Mouse (Mus musculus): ENCODE measurements around the gene Gsg1l. TPM values are rescaled to one million over a fixed set of nuclear protein-coding genes. Genes with fewer than 3 reads are reported as not detected.

Gene Gsg1l
- total RNA-seq, 2 experiments from 2014 or later, result 15.5 to 18.8 TPM

DNA sequence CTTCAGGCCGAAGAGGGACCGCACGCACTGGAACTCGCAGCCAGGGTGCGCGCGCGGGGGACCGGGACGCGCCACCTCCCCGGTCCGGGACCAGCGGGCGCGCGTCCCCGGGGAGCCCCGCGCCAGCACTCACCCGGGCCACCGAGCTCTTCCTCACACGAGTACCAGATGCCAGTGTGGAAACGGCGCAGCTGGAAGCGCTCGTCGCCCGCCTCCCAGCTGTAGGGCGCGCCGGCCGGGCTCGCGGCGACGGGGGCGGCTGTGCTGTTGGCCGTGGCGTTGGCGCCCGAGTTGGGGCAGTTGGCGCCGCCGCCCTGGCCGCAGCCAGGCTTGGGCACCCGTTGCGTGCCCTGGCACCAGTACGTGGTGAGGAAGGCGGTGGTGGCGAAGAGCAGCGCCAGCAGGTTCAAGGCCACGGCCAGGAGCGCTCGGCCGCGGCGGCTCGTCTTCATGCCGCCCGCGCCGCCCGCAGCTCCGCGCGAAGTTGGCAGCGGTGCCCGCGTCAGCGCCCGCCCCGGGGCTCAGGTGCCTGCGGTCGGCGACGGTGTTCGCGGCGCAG is 405 bp downstream of the Gsg1l start:
- DNase-seq (ENCODE audit: low spot score in 2 of 2), result peak; percentile 33 to 62

GRCm38 (mm10) chr7:126080949-126081654 is 1.1 kb downstream of the Gsg1l start:
- no peak for DNase-seq (ENCODE audit: low spot score in 2 of 2)

DNA sequence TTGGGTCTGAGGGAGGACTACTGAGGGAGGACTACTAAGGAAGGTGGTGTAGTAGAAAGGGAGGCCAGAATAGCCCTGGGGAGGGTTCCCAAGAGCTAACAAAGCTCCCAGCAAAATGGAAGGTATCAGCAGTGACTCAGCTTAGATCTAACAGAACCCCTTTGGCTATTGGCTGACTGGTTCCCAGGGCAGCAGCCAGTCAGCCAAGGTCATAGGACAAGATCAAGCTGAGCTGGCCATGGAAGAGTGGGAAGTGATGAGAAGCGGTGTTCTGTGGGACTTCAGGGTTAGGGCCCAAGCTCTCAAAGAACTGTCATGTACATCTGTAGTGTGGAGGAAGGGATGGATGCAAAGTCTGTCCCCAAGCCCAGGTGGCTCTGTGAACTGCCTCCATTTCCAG is 5.3 kb downstream of the Gsg1l start:
- DNase-seq (ENCODE audit: low spot score in 2 of 2), result no peak

DNA sequence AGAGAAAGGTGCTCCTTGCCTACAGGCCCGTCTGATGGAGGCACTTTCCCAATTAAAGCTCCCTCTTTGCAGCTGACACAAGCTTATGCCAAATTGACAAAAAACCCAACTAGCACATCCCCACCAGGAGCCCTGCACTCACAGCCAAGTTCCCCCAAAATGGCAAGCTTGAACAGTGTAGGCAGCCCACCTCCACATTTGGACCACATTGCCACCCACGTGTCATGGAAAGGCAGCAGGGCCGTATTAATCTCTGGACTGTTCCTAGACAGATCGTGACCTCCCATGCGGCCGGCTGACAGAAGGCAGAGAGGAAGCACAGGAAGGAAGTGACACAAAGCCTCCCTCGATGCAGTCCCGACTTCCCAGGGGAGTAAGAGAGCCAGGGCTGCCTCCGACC is 7.2 kb downstream of the Gsg1l start:
- DNase-seq (ENCODE audit: low spot score in 2 of 2), result no peak

- no peak for DNase-seq (ENCODE audit: low spot score in 2 of 2)
These were observed 11.9 kb downstream of the Gsg1l start for GRCm38 (mm10) chr7:126070321-126070720.

- peak; percentile 68 to 75 for DNase-seq (ENCODE audit: low spot score in 2 of 2)
These were observed 15.4 kb downstream of the Gsg1l start for GRCm38 (mm10) chr7:126066777-126067176.

DNA sequence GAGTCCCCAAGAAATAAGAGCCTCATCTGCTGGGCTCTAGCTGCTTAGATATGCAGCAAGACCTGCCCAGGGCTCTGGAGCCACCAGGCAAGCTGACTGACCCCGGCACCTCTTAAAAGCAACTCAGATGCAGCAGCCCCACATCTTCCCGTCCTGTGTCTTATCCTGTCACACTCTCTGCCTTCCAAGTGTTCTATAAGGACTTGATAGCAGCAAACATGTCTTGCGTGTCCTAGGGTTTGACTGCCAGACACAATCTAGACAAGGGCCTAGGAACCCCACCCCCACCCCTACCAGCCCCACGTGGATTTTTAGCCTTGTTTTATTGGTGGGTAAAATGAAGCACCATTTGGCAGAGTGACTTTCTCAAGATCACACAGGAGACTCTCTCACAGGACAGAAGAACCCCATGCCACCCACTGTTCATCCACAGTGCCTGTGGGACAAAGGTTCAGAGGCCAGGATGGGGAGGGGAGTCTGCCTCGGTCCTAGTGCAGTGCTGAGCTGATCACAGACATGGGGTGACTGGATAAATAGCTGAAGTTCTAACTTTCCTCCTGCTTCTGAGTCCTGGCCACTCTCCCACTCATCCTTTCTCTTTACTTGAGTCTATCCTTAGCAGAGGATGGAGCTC is 16.9 kb downstream of the Gsg1l start:
- no peak for DNase-seq (ENCODE audit: low spot score in 2 of 2)

GRCm38 (mm10) chr7:126062228-126062627 is 20.0 kb downstream of the Gsg1l start:
- no peak for DNase-seq (ENCODE audit: low spot score in 2 of 2)

DNA sequence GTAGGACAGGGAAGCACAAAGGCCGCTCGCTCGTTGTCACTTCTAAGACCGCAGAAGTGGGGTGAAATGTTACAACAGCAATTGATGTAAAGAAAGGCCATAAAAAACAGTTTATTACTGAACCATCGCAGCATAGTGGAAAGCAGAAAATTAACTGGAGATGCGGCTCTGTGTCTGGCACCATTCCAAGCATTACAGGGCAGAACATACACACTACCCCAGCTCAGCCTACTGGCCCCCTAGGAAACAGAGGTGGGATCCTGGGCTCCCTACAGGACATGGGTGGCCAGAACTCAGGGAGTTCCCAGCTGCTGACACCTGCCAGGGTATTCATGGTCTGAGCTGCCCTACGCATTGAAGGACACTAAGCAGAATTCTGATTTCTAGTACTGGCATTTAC is 23.3 kb downstream of the Gsg1l start:
- no peak for DNase-seq (ENCODE audit: low spot score in 2 of 2)

DNA sequence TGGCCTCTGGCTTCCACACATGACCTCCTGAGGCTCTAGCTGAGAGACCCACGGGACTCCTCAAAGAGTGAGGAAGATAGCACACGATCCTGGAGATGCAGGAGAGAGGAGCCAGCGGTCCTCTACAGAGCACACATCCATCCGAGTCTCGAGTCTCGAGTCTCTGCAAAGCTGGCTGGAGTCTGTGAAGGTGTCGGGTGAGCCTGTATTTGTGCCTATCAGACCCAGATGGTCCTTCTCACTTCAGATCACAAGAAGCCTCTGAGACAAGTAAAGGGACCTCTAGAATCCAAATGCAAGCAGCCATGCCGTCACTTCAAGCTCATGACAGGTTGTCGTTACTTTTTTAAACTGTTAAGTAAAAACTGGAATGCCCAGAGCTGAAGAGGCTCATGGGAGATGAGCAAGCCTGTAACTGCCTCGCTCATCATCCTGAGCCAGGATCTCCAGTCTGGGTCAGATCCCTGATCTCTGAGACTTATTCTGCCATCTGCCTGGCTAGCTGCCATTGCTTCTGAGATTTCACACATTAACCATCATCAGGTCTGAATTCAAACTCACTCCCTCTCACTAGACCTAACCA is 24.8 kb downstream of the Gsg1l start:
- no peak for DNase-seq (ENCODE audit: low spot score in 2 of 2)

GRCm38 (mm10) chr7:126054574-126054973 is 27.6 kb downstream of the Gsg1l start:
- no peak for DNase-seq (ENCODE audit: low spot score in 2 of 2)

GRCm38 (mm10) chr7:126053618-126054017 is 28.6 kb downstream of the Gsg1l start:
- no peak for DNase-seq (ENCODE audit: low spot score in 2 of 2)

GRCm38 (mm10) chr7:126051910-126052309 is 30.3 kb downstream of the Gsg1l start:
- DNase-seq (ENCODE audit: low spot score in 2 of 2), result no peak

DNA sequence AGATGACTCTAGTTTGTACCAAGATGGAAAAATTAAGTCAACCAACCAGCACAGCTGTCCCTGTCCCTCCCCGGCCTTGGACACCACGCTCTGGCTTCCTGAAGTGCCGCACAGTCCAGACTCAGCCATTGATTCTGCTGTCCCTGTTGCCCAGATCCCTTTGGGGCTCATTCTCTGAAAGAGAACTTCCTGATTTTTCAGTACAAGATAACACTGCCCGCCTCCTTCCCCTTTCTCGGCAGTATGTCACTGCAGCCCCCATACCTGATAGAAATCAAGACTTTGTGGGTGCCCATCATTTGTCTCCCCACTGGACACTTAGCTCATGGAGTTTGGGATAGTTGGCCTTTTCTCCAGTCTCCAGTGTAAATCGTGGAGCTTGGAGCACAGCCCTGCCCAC is 37.1 kb downstream of the Gsg1l start:
- no peak for DNase-seq (ENCODE audit: low spot score in 2 of 2)

GRCm38 (mm10) chr7:126042306-126042705 is 39.9 kb downstream of the Gsg1l start:
- DNase-seq (ENCODE audit: low spot score in 2 of 2), result no peak

GRCm38 (mm10) chr7:126040794-126041526 is 41.3 kb downstream of the Gsg1l start:
- DNase-seq (ENCODE audit: low spot score in 2 of 2), result peak; percentile 80 to 86

GRCm38 (mm10) chr7:126039847-126040246 is 42.4 kb downstream of the Gsg1l start:
- DNase-seq (ENCODE audit: low spot score in 2 of 2), result no peak

- no peak for DNase-seq (ENCODE audit: low spot score in 2 of 2)
These were observed 42.9 kb downstream of the Gsg1l start for GRCm38 (mm10) chr7:126039247-126039835.

- no peak for DNase-seq (ENCODE audit: low spot score in 2 of 2)
These were observed 43.6 kb downstream of the Gsg1l start for GRCm38 (mm10) chr7:126038366-126039246.

GRCm38 (mm10) chr7:126035332-126035731 is 46.9 kb downstream of the Gsg1l start:
- no peak for DNase-seq (ENCODE audit: low spot score in 2 of 2)
